Mouse (Mus musculus): Measurements from ENCODE around the gene Zfp282.

- TF ChIP-seq CTCF (IDR thresholded peaks at IDR 0.05; ENCODE audit: low read depth), result no peak
- no peak for TF ChIP-seq EP300 (IDR thresholded peaks at IDR 0.05; ENCODE audit: low read depth)
These were observed 29.3 kb downstream of the Zfp282 start for GRCm38 (mm10) chr6:47906326-47906725.
